Comparison of ENCODE assay signal across 8 mouse cellular contexts in genomic region chr10:52704101-52705051, GRCm38 (mm10). TPM values are rescaled to one million over a fixed set of nuclear protein-coding genes. Genes with fewer than 3 reads are reported as not detected.
DNase-seq lines count a peak whose midpoint lies in the region; ATAC-seq lines count a peak whose summit lies in the region.

No protein-coding gene starts in this region.

- H3K27me3 ChIP-seq in megakaryocyte, embryonic 14.5 days (replicated peaks), result peaks cover 11% of the 10 kb centered on the region
- H3K27me3 ChIP-seq in kidney, embryonic 16.5 days (ENCODE audit: insufficient read depth, low read length), result no peaks in the 10 kb centered on the region
- H3K27me3 ChIP-seq in liver, embryonic 13.5 days, result no peaks in the 10 kb centered on the region

- peaks cover 4% of the 10 kb centered on the region; the same call in 1 of the 2 replicates for H3K4me1 ChIP-seq in megakaryocyte, embryonic 14.5 days
- peaks cover 10% of the 10 kb centered on the region for H3K4me1 ChIP-seq in kidney, embryonic 16.5 days (ENCODE audit: insufficient read depth, low read length)
- H3K4me1 ChIP-seq in liver, embryonic 13.5 days (replicated peaks), result no peaks in the 10 kb centered on the region

- DNase-seq in cerebellum, postnatal 4 days (ENCODE audit: low spot score in 2 of 2), result peak; percentile 30 to 39
- no peak for DNase-seq in liver, embryonic 13.5 days
- DNase-seq in right cerebral cortex, postnatal 14 days, result peak; percentile 63

- peaks cover 7% of the 10 kb centered on the region for H3K9me3 ChIP-seq in megakaryocyte, embryonic 14.5 days
- H3K9me3 ChIP-seq in kidney, embryonic 16.5 days (ENCODE audit: low read length), result no peaks in the 10 kb centered on the region
- H3K9me3 ChIP-seq in liver, embryonic 13.5 days (replicated peaks), result no peaks in the 10 kb centered on the region

- WGBS in kidney, embryonic 16.5 days, result 2% methylated on average over 31 of the region's 31 CpGs
- WGBS in liver, embryonic 13.5 days (ENCODE audit: insufficient replicate concordance), result 9% methylated on average over 30 of the region's 31 CpGs

- peak overlapping the region; percentile 46; the same call in 1 of the 2 replicates for H3K27ac ChIP-seq in kidney, embryonic 16.5 days (ENCODE audit: low read length)
- no peak overlapping the region for H3K27ac ChIP-seq in liver, embryonic 13.5 days

- H3K36me3 ChIP-seq in megakaryocyte, embryonic 14.5 days (replicated peaks; ENCODE audit: low read length), result no peaks in the 10 kb centered on the region
- H3K36me3 ChIP-seq in kidney, embryonic 16.5 days (ENCODE audit: insufficient read depth, low read length), result no peaks in the 10 kb centered on the region
- no peaks in the 10 kb centered on the region for H3K36me3 ChIP-seq in liver, embryonic 13.5 days

- H3K4me3 ChIP-seq in megakaryocyte, embryonic 14.5 days (replicated peaks), result peak overlapping the region; percentile 40
- H3K4me3 ChIP-seq in kidney, embryonic 16.5 days (ENCODE audit: low read length), result peak overlapping the region; percentile 48
- H3K4me3 ChIP-seq in liver, embryonic 13.5 days (replicated peaks), result peak overlapping the region; percentile 18; the same call in 1 of the 2 replicates

- peak overlapping the region; percentile 61 for H3K9ac ChIP-seq in kidney, embryonic 16.5 days (replicated peaks; ENCODE audit: low read length)
- H3K9ac ChIP-seq in liver, embryonic 13.5 days, result no peak overlapping the region

- H3K4me2 ChIP-seq in kidney, embryonic 16.5 days (replicated peaks; ENCODE audit: low read depth, low read length), result peak overlapping the region; percentile 88
- H3K4me2 ChIP-seq in liver, embryonic 13.5 days, result peak overlapping the region; percentile 44

- no peak for ATAC-seq in megakaryocyte, adult 5-6 weeks (ENCODE audit: poor library complexity, severe bottlenecking)
- peak; percentile 50 for ATAC-seq in granulocyte monocyte progenitor cell, adult 5-6 weeks (replicated peaks; ENCODE audit: poor library complexity, severe bottlenecking)
- ATAC-seq in kidney, embryonic 16.5 days (ENCODE audit: low FRiP score, low TSS enrichment), result peak; percentile 77
- no peak for ATAC-seq in liver, embryonic 13.5 days (ENCODE audit: low read depth)
- ATAC-seq in activated CD4-positive, CD25-positive, alpha-beta regulatory T cell, adult 4 months, result no peak

RNA-seq across cellular contexts. Expression of gene Slc35f1, which starts 14.0 kb away (rescaled TPM):
- not detected in 2 replicates for polyA plus RNA-seq in megakaryocyte, embryonic 14.5 days (2012; ENCODE audit: insufficient read depth, low replicate concordance)
- total RNA-seq in megakaryocyte, adult 5-6 weeks (2015), result not detected in 2 replicates
- total RNA-seq in megakaryocyte, adult 5-6 weeks (2017), result not detected in 2 replicates
- total RNA-seq in granulocyte monocyte progenitor cell, adult 5-6 weeks (2014; fragmentation: Nextera tagmentation), result not detected in 2 replicates
- total RNA-seq in granulocyte monocyte progenitor cell, adult 5-6 weeks (2017), result not detected in 2 replicates
- 3.9 and 4.2 TPM in 2 replicates for polyA plus RNA-seq in kidney, embryonic 16.5 days (2015; fragmentation: Nextera tagmentation; extraction: Ambion mirVana)
- polyA plus RNA-seq in liver, embryonic 13.5 days (2015; fragmentation: Nextera tagmentation; extraction: Ambion mirVana), result 0.06 and 0.07 TPM in 2 replicates
- polyA plus RNA-seq in activated CD4-positive, CD25-positive, alpha-beta regulatory T cell, adult 4 months (2017; shearing (Covaris generic)), result not detected

Comparison
In these comparisons a context has a peak if more than half of its experiments do, and no peak if none do; other contexts are left out.
1. ATAC-seq: peak in granulocyte monocyte progenitor cell, adult 5-6 weeks (single experiment) and kidney, embryonic 16.5 days (single experiment); none in megakaryocyte, adult 5-6 weeks (single experiment), liver, embryonic 13.5 days (single experiment) and activated CD4-positive, CD25-positive, alpha-beta regulatory T cell, adult 4 months (single experiment).
2. Peak in every context shown above with its lines, with median percentiles within 50 percentile points of each other: H3K4me3 ChIP-seq.